Mouse (Mus musculus) heart, adult 2 months (tissue): ENCODE measurements around the gene Plcb4.

ENCODE experiments used
- CTCF ChIP-seq: fragments of 200-600 bp; IDR thresholded peaks from 2 replicates; pipeline ENCODE4 v1.8.1; 2022; ENCODE audit warnings: antibody characterized with exemption, mild to moderate bottlenecking, moderate library complexity
- POLR2A ChIP-seq: fragments of 200-500 bp; IDR thresholded peaks from 2 replicates; pipeline ENCODE4 v1.6.1; 2011; ENCODE audit warnings: mild to moderate bottlenecking, low read depth, low read length, control low read depth; ENCODE audit not compliant: insufficient read depth

DNA sequence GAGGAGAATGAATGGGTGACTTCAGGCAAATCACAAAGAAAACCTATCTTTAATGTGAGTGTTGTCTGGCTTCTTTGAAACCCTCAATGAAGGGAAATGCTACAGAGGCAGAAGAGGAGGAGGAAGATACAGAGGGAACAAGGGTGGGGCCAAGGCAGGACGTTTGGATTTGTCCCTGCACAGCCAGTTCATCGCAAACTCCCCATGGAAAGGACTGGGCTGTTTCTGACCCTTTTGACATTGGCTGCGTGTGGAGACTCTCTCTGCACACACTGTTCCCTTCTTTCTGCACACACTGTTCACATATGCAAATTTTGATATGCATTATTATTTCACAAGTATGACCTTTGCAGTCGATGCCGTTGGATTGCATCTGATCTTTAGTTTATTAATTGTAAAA, 63.3 kb downstream of the Plcb4 start:
- TF ChIP-seq CTCF: no peak
- TF ChIP-seq POLR2A: no peak
